Comparison of ENCODE assay signal across 22 mouse cellular contexts in genomic region chr9:123930476-123930875, GRCm38 (mm10). TPM values are rescaled to one million over a fixed set of nuclear protein-coding genes. Genes with fewer than 3 reads are reported as not detected.
DNase-seq lines count a peak whose midpoint lies in the region; ATAC-seq and TF ChIP-seq lines count a peak whose summit lies in the region.
"Had no signal": no experiment of that assay in that cellular context is flagged by ENCODE, and none has a peak within 500 bp of the region (broad histone marks: within the 10 kb centered on the region; RNA-seq: fewer than 3 reads in every experiment).

No protein-coding gene starts in this region.

- H3K9me3 ChIP-seq in liver, embryonic 13.5 days (replicated peaks) = peaks cover 3% of the 10 kb centered on the region; the same call in 1 of the 2 replicates
- H3K9me3 ChIP-seq: embryonic facial prominence, embryonic 12.5 days; neural tube, embryonic 12.5 days had no signal

- WGBS in liver, adult 2 months = 70% methylated on average over 3 of the region's 3 CpGs
- WGBS in liver, embryonic 13.5 days (ENCODE audit: insufficient replicate concordance) = 36% methylated on average over 3 of the region's 3 CpGs

- H3K9ac ChIP-seq in liver, adult 2 months (ENCODE audit: low read depth, low read length) = no peak overlapping the region
- H3K9ac ChIP-seq in liver, embryonic 13.5 days = peak overlapping the region; percentile 2; the same call in 1 of the 2 replicates
- H3K9ac ChIP-seq: embryonic facial prominence, embryonic 12.5 days; hindbrain, embryonic 14.5 days; lung, embryonic 14.5 days; neural tube, embryonic 12.5 days had no signal

- no peaks in the 10 kb centered on the region for H3K27me3 ChIP-seq in liver, adult 2 months (ENCODE audit: control insufficient read depth, insufficient read depth, low read length)
- no peaks in the 10 kb centered on the region for H3K27me3 ChIP-seq in liver, embryonic 13.5 days
- H3K27me3 ChIP-seq: embryonic facial prominence, embryonic 12.5 days; neural tube, embryonic 12.5 days had no signal

- no peak for TF ChIP-seq CTCF in liver, adult 2 months (IDR thresholded peaks at IDR 0.05; ENCODE audit: low read depth, low read length)

- H3K36me3 ChIP-seq in liver, adult 2 months (ENCODE audit: control insufficient read depth, insufficient read depth, low read length) = no peaks in the 10 kb centered on the region
- H3K36me3 ChIP-seq in liver, embryonic 13.5 days = no peaks in the 10 kb centered on the region
- H3K36me3 ChIP-seq: embryonic facial prominence, embryonic 12.5 days; neural tube, embryonic 12.5 days had no signal

- ATAC-seq in liver, embryonic 13.5 days (ENCODE audit: low read depth) = no peak
- ATAC-seq: intestine, postnatal 0 days had no signal

- H3K27ac ChIP-seq in liver, adult 2 months (replicated peaks; ENCODE audit: insufficient read depth, low read depth, low read length) = peak overlapping the region; percentile 38
- H3K27ac ChIP-seq in liver, embryonic 13.5 days = peak overlapping the region; percentile 76
- H3K27ac ChIP-seq: embryonic facial prominence, embryonic 12.5 days; hindbrain, embryonic 14.5 days; neural tube, embryonic 12.5 days had no signal

- intact Hi-C loops in gastrocnemius, postnatal 14 days (cut with DNase I; ENCODE audit: low total_unique reads) = no loop called here

- H3K4me1 ChIP-seq in liver, adult 2 months (ENCODE audit: control insufficient read depth, insufficient read depth, low read length) = peaks cover 8% of the 10 kb centered on the region; the same call in 1 of the 2 replicates
- H3K4me1 ChIP-seq in liver, embryonic 13.5 days (replicated peaks) = peaks cover 68% of the 10 kb centered on the region

- no peak for DNase-seq in liver, adult 2 months (ENCODE audit: extremely low read depth, low read depth, low spot score)
- DNase-seq in liver (no peak), 416B (ENCODE audit: low read depth) (peak; percentile 21), R1 (ENCODE audit: low read depth, low spot score) (peak; percentile 62)
- no peak for DNase-seq in liver, embryonic 13.5 days
- no peak for DNase-seq in gastrocnemius, postnatal 14 days
- DNase-seq in kidney, adult 18-20 months = no peak
- no peak for DNase-seq in thymus, adult 18-20 months
- DNase-seq: cerebellum, adult 11-12 months; kidney, postnatal 14 days; left cerebral cortex, postnatal 4 days; lung, embryonic 14.5 days; right cerebral cortex, postnatal 25 days had no signal

- no peak for TF ChIP-seq POLR2A in liver, adult 2 months (IDR thresholded peaks at IDR 0.05; ENCODE audit: extremely low read depth, insufficient read depth, low read length)

- H3K4me2 ChIP-seq in liver, embryonic 13.5 days = no peak overlapping the region
- H3K4me2 ChIP-seq: embryonic facial prominence, embryonic 12.5 days; hindbrain, embryonic 14.5 days; lung, embryonic 14.5 days; neural tube, embryonic 12.5 days had no signal

- H3K79me2 ChIP-seq in liver, adult 2 months (ENCODE audit: control insufficient read depth, insufficient read depth, low read length) = no peaks in the 10 kb centered on the region

- no peak overlapping the region for H3K4me3 ChIP-seq in liver, adult 2 months (ENCODE audit: insufficient read depth, low read depth, low read length)
- no peak overlapping the region for H3K4me3 ChIP-seq in liver, embryonic 13.5 days (replicated peaks)
- H3K4me3 ChIP-seq: embryonic facial prominence, embryonic 12.5 days; neural tube, embryonic 12.5 days had no signal

RNA-seq across cellular contexts. Expression of gene Ccr1, which starts 38.0 kb away (rescaled TPM):
- under 0.01 and 0.20 TPM in 2 replicates for total RNA-seq in liver, adult 2 months (2014; rRNA removed)
- 0.04 TPM in 1 of 2 replicates, not detected in the other for polyA plus RNA-seq in liver, adult 2 months (2012; rRNA removed)
- polyA plus RNA-seq in liver, embryonic 13.5 days (2015; fragmentation: Nextera tagmentation; extraction: Ambion mirVana) = 1.7 and 1.9 TPM in 2 replicates
- 1 to 10 TPM in 1 of 2 experiments, under 1 TPM in 1; 0.55 to 1.1 TPM for total RNA-seq in gastrocnemius, postnatal 14 days (2021)

RNA-seq across cellular contexts. Expression of gene Ccr1l1, which starts 47.7 kb away (rescaled TPM):
- not detected in 2 replicates for total RNA-seq in liver, adult 2 months (2014; rRNA removed)
- 0.12 TPM in 1 of 2 replicates, not detected in the other for polyA plus RNA-seq in liver, adult 2 months (2012; rRNA removed)
- polyA plus RNA-seq in liver, embryonic 13.5 days (2015; fragmentation: Nextera tagmentation; extraction: Ambion mirVana) = not detected in 2 replicates
- total RNA-seq in gastrocnemius, postnatal 14 days (2021) = not detected
- total RNA-seq: gastrocnemius, postnatal 4 days; layer of hippocampus, postnatal 25 days; left cerebral cortex, postnatal 4 days had no signal
- polyA plus RNA-seq: C2C12; embryonic facial prominence, embryonic 12.5 days; frontal cortex, adult 2 months; heart, embryonic 14.5 days; hindbrain, embryonic 14.5 days; intestine, postnatal 0 days; lung, embryonic 14.5 days; neural tube, embryonic 12.5 days had no signal

Comparison
In these comparisons a context has a peak if more than half of its experiments do, and no peak if none do; other contexts are left out.
1. DNase-seq: peak in 416B (single experiment) and R1 (single experiment); none in liver, adult 2 months (single experiment), liver (single experiment), liver, embryonic 13.5 days (single experiment), gastrocnemius, postnatal 14 days (single experiment), kidney, adult 18-20 months (single experiment) and thymus, adult 18-20 months (0 of 2).